Mouse (Mus musculus): Measurements from ENCODE around the gene Hist4h4. TPM values are rescaled to one million over a fixed set of nuclear protein-coding genes. Genes with fewer than 3 reads are reported as not detected.

The Hist4h4 gene
- polyA plus RNA-seq, 1 experiment: 0.74 TPM

DNA sequence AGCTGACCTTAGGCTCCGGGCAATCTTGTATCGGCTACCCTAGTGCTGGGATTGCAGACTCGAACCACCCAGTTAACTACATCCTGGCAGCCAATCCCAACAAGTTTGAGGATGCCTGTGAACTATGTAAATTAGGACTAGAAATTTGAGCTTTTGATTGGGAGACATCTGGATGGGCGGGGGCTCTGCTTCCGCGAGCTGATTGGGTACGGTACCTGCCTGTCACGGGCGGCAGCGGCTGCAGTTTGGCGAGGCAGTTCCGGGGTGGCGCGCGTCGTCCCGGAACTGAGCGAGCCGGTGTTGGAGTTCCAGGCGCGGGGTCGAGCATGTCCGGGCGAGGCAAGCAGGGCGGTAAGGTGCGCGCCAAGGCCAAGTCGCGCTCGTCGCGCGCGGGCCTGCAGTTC, 3.8 kb upstream of the Hist4h4 start, which contains the start of gene H2afj:
H2afj (plus strand) TSS at position 231 of the 404 bp plus-strand sequence.
- no peaks in the 10 kb centered on the region for H3K27me3 ChIP-seq (replicated peaks; ENCODE audit: control insufficient read depth, insufficient read depth, low read length)
- peak within 1 kb of the TSS; percentile 97 for H3K4me3 ChIP-seq (ENCODE audit: insufficient read depth, low read depth, low read length)
- TF ChIP-seq CTCF (conservative IDR thresholded peaks at IDR 0.05; ENCODE audit: insufficient read depth, insufficient read length, low read depth, low read length) (no peak), POLR2A (IDR thresholded peaks at IDR 0.05; ENCODE audit: low read depth, low read length) (peak; percentile 47)
- DNase-seq: peak; percentile 99
- under 1% methylated on average over 34 of the region's 34 CpGs for WGBS
- peak within 1 kb of the TSS; percentile 91 for H3K27ac ChIP-seq (ENCODE audit: insufficient read depth, low read depth, low read length)
- peaks cover 25% of the 10 kb centered on the region; the same call in 1 of the 2 replicates for H3K4me1 ChIP-seq (ENCODE audit: control insufficient read depth, insufficient read depth, low read length)
- no peaks in the 10 kb centered on the region for H3K36me3 ChIP-seq (ENCODE audit: control insufficient read depth, insufficient read depth, low read length)

- WGBS: 55% methylated on average over 18 of the region's 18 CpGs
Measured at GRCm38 (mm10) chr6:136807395-136808013, 3.3 kb upstream of the Hist4h4 start.

DNA sequence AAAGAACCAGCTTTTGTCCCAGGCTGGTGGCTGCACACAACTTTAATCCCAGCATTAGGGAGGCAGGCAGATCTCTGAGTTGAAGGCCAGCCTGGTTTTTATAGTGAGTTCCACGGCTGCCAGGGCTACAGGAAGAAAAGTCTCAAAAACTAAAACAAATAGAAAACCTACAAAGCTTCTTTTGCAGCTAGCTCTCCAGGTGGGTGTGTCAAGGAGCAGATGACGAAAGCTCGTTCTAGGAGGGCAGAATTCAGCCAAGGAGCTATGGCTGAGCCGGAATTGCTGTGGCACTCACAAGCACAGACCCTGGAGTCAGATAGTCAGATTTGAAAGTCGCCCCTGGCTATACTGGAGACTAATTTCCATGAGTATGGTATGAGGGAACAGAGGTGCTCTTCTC, 2.6 kb upstream of the Hist4h4 start:
- WGBS: 89% methylated on average over 5 of the region's 5 CpGs
- no peak for DNase-seq

More at GRCm38 (mm10) chr6:136807395-136808013, 3.3 kb upstream of the Hist4h4 start:
- no peaks in the 10 kb centered on the region for H3K36me3 ChIP-seq (ENCODE audit: control insufficient read depth, insufficient read depth, low read length)
- DNase-seq: no peak
- H3K4me3 ChIP-seq (ENCODE audit: insufficient read depth, low read depth, low read length): peak overlapping the region; percentile 49
- no peaks in the 10 kb centered on the region for H3K27me3 ChIP-seq (replicated peaks; ENCODE audit: control insufficient read depth, insufficient read depth, low read length)
- H3K27ac ChIP-seq (ENCODE audit: insufficient read depth, low read depth, low read length): peak overlapping the region; percentile 91
- TF ChIP-seq CTCF (conservative IDR thresholded peaks at IDR 0.05; ENCODE audit: insufficient read depth, insufficient read length, low read depth, low read length) (no peak), POLR2A (IDR thresholded peaks at IDR 0.05; ENCODE audit: low read depth, low read length) (no peak)
- H3K4me1 ChIP-seq (ENCODE audit: control insufficient read depth, insufficient read depth, low read length): peaks cover 26% of the 10 kb centered on the region; the same call in 1 of the 2 replicates

DNA sequence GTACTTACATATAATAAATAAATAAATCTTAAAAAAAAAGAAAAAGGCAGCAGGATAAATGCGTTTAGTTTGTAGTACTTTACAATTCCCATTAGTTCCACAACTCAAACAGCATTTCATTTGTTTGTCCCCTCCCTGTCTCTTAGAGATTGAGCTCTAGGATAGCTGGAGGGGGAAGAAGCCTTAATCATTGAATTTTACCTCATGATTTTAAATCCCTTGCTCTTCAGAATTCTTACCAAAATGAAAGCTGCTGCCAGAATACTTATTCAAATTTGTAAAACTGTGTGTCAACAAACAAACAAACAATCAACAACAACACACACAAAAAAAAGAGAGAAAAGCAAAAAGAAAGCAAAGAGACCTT, 1.2 kb upstream of the Hist4h4 start:
- TF ChIP-seq POLR2A (IDR thresholded peaks at IDR 0.05; ENCODE audit: low read depth, low read length): no peak
- TF ChIP-seq CTCF (conservative IDR thresholded peaks at IDR 0.05; ENCODE audit: insufficient read depth, insufficient read length, low read depth, low read length): no peak
- 85% methylated on average over 1 of the region's 1 CpGs for WGBS
- no peak overlapping the region for H3K27ac ChIP-seq (ENCODE audit: insufficient read depth, low read depth, low read length)
- H3K4me3 ChIP-seq (ENCODE audit: insufficient read depth, low read depth, low read length): no peak overlapping the region
- peaks cover 13% of the 10 kb centered on the region; the same call in 1 of the 2 replicates for H3K4me1 ChIP-seq (ENCODE audit: control insufficient read depth, insufficient read depth, low read length)
- H3K27me3 ChIP-seq (replicated peaks; ENCODE audit: control insufficient read depth, insufficient read depth, low read length): no peaks in the 10 kb centered on the region
- H3K36me3 ChIP-seq (ENCODE audit: control insufficient read depth, insufficient read depth, low read length): no peaks in the 10 kb centered on the region
- no peak for DNase-seq

More for the DNA sequence above, 2.6 kb upstream of the Hist4h4 start:
- no peak for TF ChIP-seq CTCF (conservative IDR thresholded peaks at IDR 0.05; ENCODE audit: insufficient read depth, insufficient read length, low read depth, low read length)
- TF ChIP-seq POLR2A (IDR thresholded peaks at IDR 0.05; ENCODE audit: low read depth, low read length): no peak
- Histone ChIP-seq H3K4me3 (ENCODE audit: insufficient read depth, low read depth, low read length) (no peak overlapping the region), H3K27ac (ENCODE audit: insufficient read depth, low read depth, low read length) (no peak overlapping the region), H3K27me3 (replicated peaks; ENCODE audit: control insufficient read depth, insufficient read depth, low read length) (no peaks in the 10 kb centered on the region), H3K4me1 (ENCODE audit: control insufficient read depth, insufficient read depth, low read length) (peaks cover 20% of the 10 kb centered on the region; the same call in 1 of the 2 replicates), H3K36me3 (ENCODE audit: control insufficient read depth, insufficient read depth, low read length) (no peaks in the 10 kb centered on the region)

DNA sequence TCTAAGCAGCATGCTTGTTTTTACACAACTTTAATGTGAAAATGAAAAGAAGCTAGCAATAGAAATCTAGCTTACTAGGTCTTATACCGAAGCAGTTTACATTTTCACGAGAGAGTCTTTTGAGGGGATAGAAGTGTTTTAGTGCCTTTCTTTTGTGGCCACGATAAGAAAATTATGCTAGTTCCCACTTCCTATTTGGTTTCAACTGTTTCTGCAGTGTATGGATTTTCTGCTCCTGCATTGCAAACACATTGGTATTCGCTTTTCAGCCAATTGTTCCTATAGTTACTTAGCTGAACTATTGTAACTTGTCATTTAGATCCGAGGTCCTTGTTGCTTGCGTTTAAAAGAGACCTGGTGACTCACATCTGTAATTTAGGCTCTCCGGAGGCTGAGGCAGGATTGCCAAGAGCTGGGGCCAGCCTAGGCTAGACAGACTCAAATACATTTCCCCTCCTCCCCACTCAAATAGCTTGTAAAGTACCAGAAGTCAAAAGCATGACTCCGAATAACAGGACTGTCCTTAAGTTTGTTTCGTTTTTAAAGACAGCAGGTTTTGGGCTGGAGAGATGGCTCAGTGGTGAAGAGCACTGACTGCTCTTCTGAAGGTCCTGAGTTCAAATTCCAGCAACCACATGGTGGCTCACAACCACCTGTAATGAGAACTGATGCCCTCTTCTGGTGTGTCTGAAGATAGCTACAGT, 642 bp upstream of the Hist4h4 start:
- peaks cover 10% of the 10 kb centered on the region; the same call in 1 of the 2 replicates for H3K4me1 ChIP-seq (ENCODE audit: control insufficient read depth, insufficient read depth, low read length)
- 23% methylated on average over 9 of the region's 9 CpGs for WGBS
- no peaks in the 10 kb centered on the region for H3K27me3 ChIP-seq (replicated peaks; ENCODE audit: control insufficient read depth, insufficient read depth, low read length)
- no peaks in the 10 kb centered on the region for H3K36me3 ChIP-seq (ENCODE audit: control insufficient read depth, insufficient read depth, low read length)
- TF ChIP-seq POLR2A (IDR thresholded peaks at IDR 0.05; ENCODE audit: low read depth, low read length): no peak
- no peak for TF ChIP-seq CTCF (conservative IDR thresholded peaks at IDR 0.05; ENCODE audit: insufficient read depth, insufficient read length, low read depth, low read length)
- no peak for DNase-seq
- H3K4me3 ChIP-seq (ENCODE audit: insufficient read depth, low read depth, low read length): no peak overlapping the region
- H3K27ac ChIP-seq (ENCODE audit: insufficient read depth, low read depth, low read length): peak overlapping the region; percentile 0; the same call in 1 of the 2 replicates

GRCm38 (mm10) chr6:136803093-136803738, 999 bp downstream of the Hist4h4 start:
- WGBS: 17% methylated on average over 12 of the region's 12 CpGs
- TF ChIP-seq CTCF (conservative IDR thresholded peaks at IDR 0.05; ENCODE audit: insufficient read depth, insufficient read length, low read depth, low read length): no peak
- TF ChIP-seq POLR2A (IDR thresholded peaks at IDR 0.05; ENCODE audit: low read depth, low read length): no peak

More at GRCm38 (mm10) chr6:136803093-136803738, 999 bp downstream of the Hist4h4 start:
- peak overlapping the region; percentile 69 for H3K4me3 ChIP-seq (ENCODE audit: insufficient read depth, low read depth, low read length)
- peaks cover 5% of the 10 kb centered on the region; the same call in 1 of the 2 replicates for H3K4me1 ChIP-seq (ENCODE audit: control insufficient read depth, insufficient read depth, low read length)
- DNase-seq: no peak
- no peaks in the 10 kb centered on the region for H3K27me3 ChIP-seq (replicated peaks; ENCODE audit: control insufficient read depth, insufficient read depth, low read length)
- peak overlapping the region; percentile 99 for H3K27ac ChIP-seq (ENCODE audit: insufficient read depth, low read depth, low read length)
- H3K36me3 ChIP-seq (ENCODE audit: control insufficient read depth, insufficient read depth, low read length): no peaks in the 10 kb centered on the region
